Mouse (Mus musculus): ENCODE measurements around the gene Gsta3. TPM values are rescaled to one million over a fixed set of nuclear protein-coding genes. Genes with fewer than 3 reads are reported as not detected.

Gene Gsta3
- polyA plus RNA-seq, 1 experiment from 2014 or later = 0.12 TPM

DNA sequence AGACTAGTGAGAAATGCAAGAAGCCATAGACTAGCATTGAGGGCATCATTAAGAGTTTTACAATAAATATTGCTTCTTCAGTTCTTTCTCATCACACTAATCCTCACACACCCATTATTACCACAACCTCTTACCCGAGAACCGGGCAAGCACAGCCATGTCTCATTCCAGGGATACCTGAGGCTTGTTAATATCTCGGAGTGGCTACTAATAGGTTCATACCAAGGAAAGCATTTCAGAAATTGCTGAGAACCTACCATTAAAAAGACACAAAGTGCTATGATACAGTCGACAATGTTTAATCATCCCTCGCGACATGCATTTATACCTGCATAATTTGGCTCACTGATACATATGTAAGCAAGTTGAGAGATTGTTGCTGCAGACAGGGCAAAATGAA, 5.0 kb upstream of the Gsta3 start:
- 92% methylated on average over 6 of the region's 6 CpGs for WGBS
- no peak overlapping the region for H3K9ac ChIP-seq
- no peaks in the 10 kb centered on the region for H3K9me3 ChIP-seq (replicated peaks)
- peaks cover 6% of the 10 kb centered on the region; the same call in 1 of the 2 replicates for H3K4me1 ChIP-seq
- no peak overlapping the region for H3K4me3 ChIP-seq
- H3K27me3 ChIP-seq = no peaks in the 10 kb centered on the region
- no peaks in the 10 kb centered on the region for H3K36me3 ChIP-seq (ENCODE audit: poor library complexity, severe bottlenecking)
- no peak overlapping the region for H3K4me2 ChIP-seq
- H3K27ac ChIP-seq = no peak overlapping the region
- ATAC-seq = no peak

GRCm38 (mm10) chr1:21241096-21241495, 707 bp downstream of the Gsta3 start:
- no peaks in the 10 kb centered on the region for H3K36me3 ChIP-seq (ENCODE audit: poor library complexity, severe bottlenecking)
- no peaks in the 10 kb centered on the region for H3K9me3 ChIP-seq (replicated peaks)
- no peak for ATAC-seq
- WGBS = 72% methylated on average over 1 of the region's 1 CpGs
- H3K27me3 ChIP-seq = no peaks in the 10 kb centered on the region
- H3K4me2 ChIP-seq = no peak overlapping the region
- no peak overlapping the region for H3K4me3 ChIP-seq
- H3K9ac ChIP-seq = no peak overlapping the region
- H3K4me1 ChIP-seq = no peaks in the 10 kb centered on the region
- H3K27ac ChIP-seq = no peak overlapping the region

DNA sequence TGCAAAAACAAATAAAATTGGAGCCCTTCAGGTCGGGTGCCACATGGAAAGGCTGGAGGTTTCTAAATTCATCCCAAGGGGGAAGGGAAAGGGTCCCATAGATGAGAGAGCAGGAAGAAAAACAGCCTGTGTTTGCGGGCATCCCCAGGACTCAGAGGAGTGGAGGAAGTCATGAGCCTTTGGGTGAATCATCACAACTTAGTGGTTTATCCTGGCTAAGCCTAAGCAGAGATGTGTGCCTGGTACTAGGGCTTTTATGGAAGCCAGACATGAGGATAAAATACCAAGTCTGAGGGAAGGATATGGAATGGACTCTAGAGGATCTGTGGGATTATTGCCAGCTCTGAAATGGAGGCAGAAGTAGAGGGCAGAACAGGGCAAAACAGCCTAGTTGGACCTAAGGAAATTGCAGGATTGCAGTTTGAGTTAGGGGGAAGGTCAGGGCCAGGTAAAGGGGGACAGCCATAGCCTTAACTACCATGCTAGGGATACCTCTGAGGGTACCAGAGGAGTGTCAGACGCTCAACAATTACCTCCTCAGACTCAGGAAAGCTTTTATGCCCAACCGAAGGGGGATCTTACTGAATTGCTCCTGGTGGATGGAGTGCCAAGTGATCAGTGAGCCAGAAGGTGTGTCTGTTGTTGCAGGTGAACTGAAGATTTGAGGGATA, 4.0 kb downstream of the Gsta3 start:
- Histone ChIP-seq H3K27me3 (no peaks in the 10 kb centered on the region), H3K36me3 (ENCODE audit: poor library complexity, severe bottlenecking) (no peaks in the 10 kb centered on the region), H3K4me1 (no peaks in the 10 kb centered on the region), H3K4me2 (no peak overlapping the region), H3K9me3 (replicated peaks) (no peaks in the 10 kb centered on the region), H3K4me3 (no peak overlapping the region), H3K9ac (no peak overlapping the region), H3K27ac (no peak overlapping the region)
- ATAC-seq = no peak
- WGBS = 80% methylated on average over 4 of the region's 4 CpGs

- 73% methylated on average over 3 of the region's 3 CpGs for WGBS
- Histone ChIP-seq H3K4me1 (no peaks in the 10 kb centered on the region), H3K36me3 (ENCODE audit: poor library complexity, severe bottlenecking) (no peaks in the 10 kb centered on the region), H3K27ac (no peak overlapping the region), H3K9ac (no peak overlapping the region), H3K4me3 (no peak overlapping the region), H3K27me3 (no peaks in the 10 kb centered on the region), H3K9me3 (replicated peaks) (no peaks in the 10 kb centered on the region), H3K4me2 (no peak overlapping the region)
- ATAC-seq = no peak
Measured at GRCm38 (mm10) chr1:21246136-21246535, 5.7 kb downstream of the Gsta3 start.

- no peaks in the 10 kb centered on the region for H3K27me3 ChIP-seq
- no peak for ATAC-seq
- no peak overlapping the region for H3K4me2 ChIP-seq
- no peaks in the 10 kb centered on the region for H3K36me3 ChIP-seq (ENCODE audit: poor library complexity, severe bottlenecking)
- no peaks in the 10 kb centered on the region for H3K4me1 ChIP-seq
- H3K9ac ChIP-seq = no peak overlapping the region
- no peaks in the 10 kb centered on the region for H3K9me3 ChIP-seq (replicated peaks)
- no peak overlapping the region for H3K4me3 ChIP-seq
- H3K27ac ChIP-seq = no peak overlapping the region
Measured at GRCm38 (mm10) chr1:21247896-21248295, 7.5 kb downstream of the Gsta3 start.

DNA sequence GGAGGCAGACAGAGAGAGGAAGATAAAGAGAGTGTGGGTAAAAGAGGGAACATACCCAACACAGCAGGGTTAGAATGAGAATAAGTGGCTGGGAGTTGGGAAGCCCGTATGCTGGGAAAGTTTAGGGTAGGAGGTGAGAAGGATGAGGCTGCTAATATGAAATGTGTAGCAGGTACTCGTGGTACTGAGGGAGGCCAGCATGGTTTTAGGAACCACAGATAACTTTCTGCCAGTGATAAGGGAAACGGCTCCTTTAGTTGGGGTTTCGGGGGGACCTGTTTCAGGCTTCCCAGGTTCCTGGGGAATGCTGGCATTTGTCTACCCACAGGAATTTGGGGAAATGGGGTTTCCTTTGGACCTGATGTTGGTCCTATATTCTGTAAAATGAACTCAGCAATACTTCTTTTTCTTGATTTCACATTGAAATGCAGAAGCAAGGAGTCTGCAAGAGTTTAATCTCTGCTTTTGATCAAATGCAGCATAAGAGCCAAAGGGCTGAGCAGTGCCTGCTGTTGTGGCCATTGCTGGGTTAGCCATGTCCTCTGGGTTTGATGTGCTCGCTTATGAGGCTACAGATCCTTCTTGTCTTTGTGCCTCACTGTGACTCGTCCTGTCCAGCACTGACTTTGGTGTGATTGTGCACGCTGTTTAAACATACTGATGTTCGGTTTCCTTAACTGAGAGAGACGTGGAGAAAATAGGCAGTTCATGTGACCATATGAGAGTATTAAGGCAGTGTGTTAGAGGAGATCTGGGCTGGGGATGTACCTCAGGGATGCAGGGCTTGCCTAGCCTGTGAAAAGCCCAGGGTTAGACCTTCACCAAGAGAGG, 8.4 kb downstream of the Gsta3 start:
- Histone ChIP-seq H3K4me1 (no peaks in the 10 kb centered on the region), H3K9me3 (replicated peaks) (no peaks in the 10 kb centered on the region), H3K4me3 (no peak overlapping the region), H3K9ac (no peak overlapping the region), H3K36me3 (ENCODE audit: poor library complexity, severe bottlenecking) (no peaks in the 10 kb centered on the region), H3K27ac (no peak overlapping the region), H3K4me2 (no peak overlapping the region), H3K27me3 (no peaks in the 10 kb centered on the region)
- no peak for ATAC-seq
- 90% methylated on average over 9 of the region's 9 CpGs for WGBS

GRCm38 (mm10) chr1:21251661-21252060, 11.3 kb downstream of the Gsta3 start:
- H3K4me3 ChIP-seq = no peak overlapping the region
- ATAC-seq = no peak
- H3K27ac ChIP-seq = no peak overlapping the region
- H3K9ac ChIP-seq = no peak overlapping the region
- no peak overlapping the region for H3K4me2 ChIP-seq
- H3K9me3 ChIP-seq (replicated peaks) = no peaks in the 10 kb centered on the region
- WGBS = 70% methylated on average over 6 of the region's 6 CpGs
- H3K4me1 ChIP-seq = no peaks in the 10 kb centered on the region
- no peaks in the 10 kb centered on the region for H3K36me3 ChIP-seq (ENCODE audit: poor library complexity, severe bottlenecking)
- H3K27me3 ChIP-seq = no peaks in the 10 kb centered on the region

DNA sequence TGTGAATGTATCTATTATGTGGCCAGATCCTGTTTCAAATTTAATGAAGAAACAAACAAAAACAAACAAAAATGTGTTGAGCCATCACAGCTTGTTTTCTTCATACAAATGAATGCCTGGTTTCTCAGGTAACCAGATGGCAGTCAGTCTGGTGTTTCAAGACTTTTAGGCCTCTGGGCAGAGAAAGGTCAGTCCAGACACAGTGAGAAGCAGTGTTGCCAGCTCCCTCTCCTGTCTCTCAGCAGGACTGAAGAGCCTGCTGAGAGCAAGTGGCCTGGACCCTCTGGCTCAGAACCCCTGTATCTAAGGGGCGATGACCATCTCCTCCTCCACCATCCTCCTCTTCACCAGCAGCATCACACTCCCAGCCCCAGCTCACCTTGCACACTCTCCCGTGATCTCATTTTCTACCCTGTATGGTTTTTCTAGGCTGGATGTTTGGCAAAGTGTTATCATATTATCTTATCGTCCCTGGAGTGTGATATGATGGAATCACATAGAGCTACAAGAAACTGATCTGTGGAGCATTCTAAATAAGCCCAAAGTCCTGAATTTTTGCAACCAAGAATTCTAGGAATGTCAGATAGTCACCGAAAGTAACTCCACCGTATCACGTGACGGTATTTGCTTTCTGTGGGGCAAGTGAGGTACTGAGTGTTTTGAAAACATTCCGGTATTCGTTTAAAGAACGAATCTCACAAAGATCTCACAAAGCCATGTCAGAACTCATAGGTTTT, 12.3 kb downstream of the Gsta3 start:
- 93% methylated on average over 10 of the region's 10 CpGs for WGBS

GRCm38 (mm10) chr1:21253303-21253650, 12.9 kb downstream of the Gsta3 start:
- Histone ChIP-seq H3K4me1 (no peaks in the 10 kb centered on the region), H3K36me3 (ENCODE audit: poor library complexity, severe bottlenecking) (no peaks in the 10 kb centered on the region), H3K4me2 (no peak overlapping the region), H3K9me3 (replicated peaks) (no peaks in the 10 kb centered on the region), H3K4me3 (no peak overlapping the region), H3K27me3 (no peaks in the 10 kb centered on the region), H3K9ac (no peak overlapping the region), H3K27ac (no peak overlapping the region)
- WGBS = 89% methylated on average over 1 of the region's 1 CpGs
- no peak for ATAC-seq

More for the DNA sequence above, 12.3 kb downstream of the Gsta3 start:
- Histone ChIP-seq H3K4me3 (no peak overlapping the region), H3K36me3 (ENCODE audit: poor library complexity, severe bottlenecking) (no peaks in the 10 kb centered on the region), H3K27me3 (no peaks in the 10 kb centered on the region), H3K9me3 (replicated peaks) (no peaks in the 10 kb centered on the region), H3K27ac (no peak overlapping the region), H3K9ac (no peak overlapping the region), H3K4me1 (no peaks in the 10 kb centered on the region), H3K4me2 (no peak overlapping the region)
- ATAC-seq = no peak

- no peak for ATAC-seq
- Histone ChIP-seq H3K4me3 (no peak overlapping the region), H3K9ac (no peak overlapping the region), H3K36me3 (ENCODE audit: poor library complexity, severe bottlenecking) (no peaks in the 10 kb centered on the region), H3K27ac (no peak overlapping the region), H3K27me3 (no peaks in the 10 kb centered on the region), H3K4me2 (no peak overlapping the region), H3K4me1 (no peaks in the 10 kb centered on the region), H3K9me3 (replicated peaks) (no peaks in the 10 kb centered on the region)
- 73% methylated on average over 4 of the region's 4 CpGs for WGBS
Measured at GRCm38 (mm10) chr1:21253856-21254255, 13.5 kb downstream of the Gsta3 start.

DNA sequence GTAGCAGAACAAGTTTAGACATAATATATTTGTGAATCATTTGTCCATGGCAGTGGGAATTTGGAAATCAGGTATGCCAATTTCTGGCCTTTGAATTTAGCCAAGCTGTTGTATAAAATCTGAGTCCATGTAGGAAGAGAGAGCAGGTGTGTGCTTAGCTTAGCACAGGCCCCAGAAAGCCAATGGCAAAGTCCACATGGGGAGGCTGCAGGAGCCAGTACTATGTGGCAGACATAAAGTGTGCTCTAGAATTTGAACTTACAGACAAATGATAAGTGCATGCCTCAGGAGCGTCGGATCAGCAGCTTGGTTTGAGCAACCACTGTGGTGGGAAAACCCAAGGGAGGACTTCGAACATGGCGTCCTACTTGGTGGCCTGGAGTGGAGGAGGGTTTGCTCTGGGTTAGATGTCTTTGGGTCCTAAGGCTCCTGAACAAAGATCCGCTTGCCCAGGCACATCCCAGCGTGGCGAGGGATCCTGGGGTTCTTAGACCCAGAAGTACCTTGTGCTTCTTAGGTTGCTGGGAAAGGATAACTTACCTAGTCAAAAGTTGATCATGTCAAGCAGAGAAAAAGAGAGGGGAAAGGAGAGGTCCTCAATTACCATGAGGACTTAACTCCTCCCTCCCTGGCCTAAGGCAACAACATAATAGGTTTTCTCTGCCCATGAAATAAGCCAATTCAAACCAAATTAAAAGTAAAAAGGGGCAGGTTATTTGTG, 15.4 kb downstream of the Gsta3 start:
- no peak for ATAC-seq
- Histone ChIP-seq H3K4me2 (no peak overlapping the region), H3K36me3 (ENCODE audit: poor library complexity, severe bottlenecking) (no peaks in the 10 kb centered on the region), H3K4me3 (no peak overlapping the region), H3K9ac (no peak overlapping the region), H3K27me3 (no peaks in the 10 kb centered on the region), H3K27ac (no peak overlapping the region), H3K9me3 (replicated peaks) (no peaks in the 10 kb centered on the region), H3K4me1 (no peaks in the 10 kb centered on the region)
- WGBS = 87% methylated on average over 7 of the region's 7 CpGs

DNA sequence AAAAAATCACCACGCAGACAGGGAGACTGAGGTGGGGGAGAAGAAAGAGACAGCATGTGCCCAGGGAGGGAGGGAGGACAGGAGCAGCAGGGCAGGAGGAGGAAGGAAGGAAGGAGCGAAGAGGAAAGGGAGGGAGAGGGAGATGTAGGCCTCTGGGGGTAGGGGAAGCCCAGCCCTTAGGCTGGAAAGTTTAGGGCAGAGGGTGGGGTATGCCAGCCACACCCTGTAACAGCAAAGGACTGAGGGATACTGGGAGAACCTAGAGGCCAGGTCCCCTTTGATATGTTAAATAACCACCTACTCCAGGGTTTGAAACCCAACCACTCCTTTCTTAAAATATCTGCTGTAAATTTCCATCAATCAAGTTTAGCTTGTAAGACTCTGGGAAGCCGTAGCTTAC, 16.0 kb downstream of the Gsta3 start:
- WGBS = 63% methylated on average over 3 of the region's 3 CpGs
- Histone ChIP-seq H3K36me3 (ENCODE audit: poor library complexity, severe bottlenecking) (no peaks in the 10 kb centered on the region), H3K4me1 (no peaks in the 10 kb centered on the region), H3K9ac (no peak overlapping the region), H3K4me3 (no peak overlapping the region), H3K4me2 (no peak overlapping the region), H3K27me3 (no peaks in the 10 kb centered on the region), H3K27ac (no peak overlapping the region), H3K9me3 (replicated peaks) (no peaks in the 10 kb centered on the region)
- ATAC-seq = no peak

Data from forebrain, embryonic 13.5 days (tissue).